Mouse (Mus musculus): ENCODE data around the gene Ptov1. TPM values are rescaled to one million over a fixed set of nuclear protein-coding genes. Genes with fewer than 3 reads are reported as not detected.

Ptov1 gene
- polyA plus RNA-seq, 1 experiment from 2014 or later, result 459 TPM

GRCm38 (mm10) chr7:44818751-44819235, 50.8 kb downstream of the Ptov1 start:
- Histone ChIP-seq H3K4me1 (peaks cover 55% of the 10 kb centered on the region), H3K27me3 (replicated peaks) (no peaks in the 10 kb centered on the region), H3K27ac (replicated peaks) (0 out of 2 replicates have a peak overlapping the region, but pooled peaks have one; percentile 13), H3K4me2 (peak overlapping the region; percentile 63), H3K9ac (replicated peaks) (peak overlapping the region; percentile 4; the same call in 1 of the 2 replicates), H3K9me3 (replicated peaks) (no peaks in the 10 kb centered on the region), H3K4me3 (replicated peaks) (peak overlapping the region; percentile 99), H3K36me3 (no peaks in the 10 kb centered on the region)
- no peak for ATAC-seq (ENCODE audit: low FRiP score)
- WGBS, result 47% methylated on average over 6 of the region's 6 CpGs

GRCm38 (mm10) chr7:44818164-44818563, 51.4 kb downstream of the Ptov1 start:
- Histone ChIP-seq H3K9me3 (replicated peaks) (no peaks in the 10 kb centered on the region), H3K4me1 (peaks cover 52% of the 10 kb centered on the region), H3K4me2 (peak overlapping the region; percentile 63), H3K27ac (replicated peaks) (0 out of 2 replicates have a peak overlapping the region, but pooled peaks have one; percentile 13), H3K36me3 (no peaks in the 10 kb centered on the region), H3K9ac (replicated peaks) (peak overlapping the region; percentile 85), H3K4me3 (replicated peaks) (peak overlapping the region; percentile 99), H3K27me3 (replicated peaks) (no peaks in the 10 kb centered on the region)
- 31% methylated on average over 2 of the region's 2 CpGs for WGBS
- no peak for ATAC-seq (ENCODE audit: low FRiP score)

DNA sequence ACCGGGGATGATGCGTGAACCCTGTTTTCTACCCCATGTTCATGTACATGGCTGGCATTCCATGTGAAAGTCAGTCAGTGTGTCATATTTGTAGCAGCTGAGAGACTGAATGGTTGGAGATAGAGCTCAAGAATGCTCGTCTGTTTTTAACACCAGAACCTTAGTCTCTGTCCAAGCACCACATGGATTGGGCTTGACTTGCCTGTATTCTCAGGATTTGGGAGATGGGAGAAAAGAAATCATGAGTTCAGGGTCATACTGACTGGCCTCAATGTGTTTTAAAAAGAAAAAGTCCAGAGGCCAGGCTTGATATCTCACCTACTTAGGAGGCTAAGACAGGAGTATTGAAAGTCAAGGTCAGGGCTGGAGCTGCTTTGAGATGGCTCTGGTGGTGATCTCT, 52.1 kb downstream of the Ptov1 start:
- peak overlapping the region; percentile 99 for H3K4me3 ChIP-seq (replicated peaks)
- H3K36me3 ChIP-seq, result no peaks in the 10 kb centered on the region
- peaks cover 52% of the 10 kb centered on the region for H3K4me1 ChIP-seq
- H3K27me3 ChIP-seq (replicated peaks), result no peaks in the 10 kb centered on the region
- peak overlapping the region; percentile 95; the same call in 1 of the 2 replicates for H3K27ac ChIP-seq (replicated peaks)
- peak overlapping the region; percentile 85 for H3K9ac ChIP-seq (replicated peaks)
- WGBS, result 31% methylated on average over 3 of the region's 3 CpGs
- H3K9me3 ChIP-seq (replicated peaks), result no peaks in the 10 kb centered on the region
- no peak for ATAC-seq (ENCODE audit: low FRiP score)
- peak overlapping the region; percentile 63 for H3K4me2 ChIP-seq

DNA sequence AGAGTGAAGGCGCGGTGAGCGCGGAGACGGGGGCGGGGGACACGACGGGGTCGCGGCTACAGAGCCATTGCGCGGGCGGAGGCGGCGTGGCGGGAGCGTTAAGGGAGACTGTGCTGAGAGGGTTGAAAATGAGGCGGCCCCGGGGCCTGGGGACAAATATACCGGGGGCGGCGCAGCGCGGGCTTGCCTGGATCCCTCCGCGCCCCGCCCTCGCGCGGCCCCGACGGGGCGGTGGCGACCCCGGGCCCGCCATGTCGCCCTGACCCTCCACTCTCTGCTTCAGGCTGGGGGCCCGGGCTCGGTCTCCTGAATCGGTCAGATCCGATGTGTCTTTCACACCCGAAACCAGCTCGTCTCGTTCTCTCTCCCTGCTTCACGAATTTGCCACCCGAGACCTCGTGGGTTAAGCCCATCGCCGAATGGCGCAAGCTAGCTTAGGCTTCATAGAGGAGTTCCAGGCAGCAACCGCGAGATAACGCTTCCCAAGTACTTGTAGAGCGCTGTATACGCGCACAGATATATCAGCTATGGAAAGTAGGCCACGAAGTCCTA, 53.0 kb downstream of the Ptov1 start, which contains the start of gene Atf5:
TSS of gene Atf5 (minus strand) at position 189 of the 552 bp plus-strand sequence.
- no peaks in the 10 kb centered on the region for H3K9me3 ChIP-seq (replicated peaks)
- H3K9ac ChIP-seq (replicated peaks), result peak within 1 kb of the TSS; percentile 85
- peak; percentile 57 for ATAC-seq (ENCODE audit: low FRiP score)
- no peaks in the 10 kb centered on the region for H3K36me3 ChIP-seq
- under 1% methylated on average over 55 of the region's 57 CpGs for WGBS
- no peaks in the 10 kb centered on the region for H3K27me3 ChIP-seq (replicated peaks)
- H3K4me3 ChIP-seq (replicated peaks), result peak within 1 kb of the TSS; percentile 99
- peak within 1 kb of the TSS; percentile 95 for H3K27ac ChIP-seq (replicated peaks)
- H3K4me1 ChIP-seq, result peaks cover 50% of the 10 kb centered on the region
- peak within 1 kb of the TSS; percentile 63 for H3K4me2 ChIP-seq

- H3K4me3 ChIP-seq (replicated peaks), result peak within 1 kb of the TSS; percentile 99
- H3K4me1 ChIP-seq, result peaks cover 48% of the 10 kb centered on the region
- H3K27me3 ChIP-seq (replicated peaks), result no peaks in the 10 kb centered on the region
- H3K9me3 ChIP-seq (replicated peaks), result no peaks in the 10 kb centered on the region
- peak within 1 kb of the TSS; percentile 95 for H3K27ac ChIP-seq (replicated peaks)
- under 1% methylated on average over 52 of the region's 62 CpGs for WGBS
- peak; percentile 93 for ATAC-seq (ENCODE audit: low FRiP score)
- peak within 1 kb of the TSS; percentile 63 for H3K4me2 ChIP-seq
- no peaks in the 10 kb centered on the region for H3K36me3 ChIP-seq
- peak within 1 kb of the TSS; percentile 85 for H3K9ac ChIP-seq (replicated peaks)
These were observed 53.7 kb downstream of the Ptov1 start, which contains the start of the genes Nup62 and Il4i1 for GRCm38 (mm10) chr7:44815721-44816469. Nup62 (plus strand) TSS chr7:44816088. Il4i1 (plus strand) TSS chr7:44816387.

GRCm38 (mm10) chr7:44814952-44815553, 54.5 kb downstream of the Ptov1 start:
- Histone ChIP-seq H3K9ac (replicated peaks) (peak overlapping the region; percentile 85; the same call in 1 of the 2 replicates), H3K4me1 (peaks cover 42% of the 10 kb centered on the region), H3K4me3 (replicated peaks) (peak overlapping the region; percentile 99), H3K27ac (replicated peaks) (peak overlapping the region; percentile 95), H3K4me2 (peak overlapping the region; percentile 63), H3K9me3 (replicated peaks) (no peaks in the 10 kb centered on the region), H3K27me3 (replicated peaks) (no peaks in the 10 kb centered on the region), H3K36me3 (no peaks in the 10 kb centered on the region)
- WGBS, result 26% methylated on average over 14 of the region's 14 CpGs
- no peak; the same call in 1 of the 2 replicates for ATAC-seq (ENCODE audit: low FRiP score)

- Histone ChIP-seq H3K4me1 (peaks cover 36% of the 10 kb centered on the region), H3K27me3 (replicated peaks) (no peaks in the 10 kb centered on the region), H3K4me2 (no peak overlapping the region), H3K9ac (replicated peaks) (no peak overlapping the region), H3K36me3 (no peaks in the 10 kb centered on the region), H3K4me3 (replicated peaks) (no peak overlapping the region), H3K9me3 (replicated peaks) (no peaks in the 10 kb centered on the region), H3K27ac (replicated peaks) (no peak overlapping the region)
- ATAC-seq (ENCODE audit: low FRiP score), result no peak
- 93% methylated on average over 4 of the region's 4 CpGs for WGBS
These were observed 55.2 kb downstream of the Ptov1 start for GRCm38 (mm10) chr7:44814423-44814822.

GRCm38 (mm10) chr7:44813985-44814384, 55.6 kb downstream of the Ptov1 start:
- 91% methylated on average over 3 of the region's 3 CpGs for WGBS
- Histone ChIP-seq H3K27ac (replicated peaks) (no peak overlapping the region), H3K9ac (replicated peaks) (no peak overlapping the region), H3K9me3 (replicated peaks) (no peaks in the 10 kb centered on the region), H3K27me3 (replicated peaks) (no peaks in the 10 kb centered on the region), H3K4me3 (replicated peaks) (no peak overlapping the region), H3K4me2 (no peak overlapping the region), H3K36me3 (no peaks in the 10 kb centered on the region), H3K4me1 (peaks cover 31% of the 10 kb centered on the region)
- no peak for ATAC-seq (ENCODE audit: low FRiP score)

MicroRNAs within 50 kb of the gene (microRNA counts, 519-probe panel; counts per million panel counts)
- microRNA mmu-miR-707, result not detected

Small RNAs within 50 kb of the gene (microRNA-seq; reads per million reads assigned to microRNA genes)
- gene Mir707, result not detected

Other genes with a start within 250 kb of the Ptov1 start
- gene Myh14, start 198.9 kb downstream of the Ptov1 start, polyA plus RNA-seq (2015; fragmentation: Nextera tagmentation; extraction: Ambion mirVana), result 4.8 and 6.0 TPM in 2 replicates
- not detected in 2 replicates for gene Izumo2, start 161.0 kb downstream of the Ptov1 start, polyA plus RNA-seq (2015; fragmentation: Nextera tagmentation; extraction: Ambion mirVana)
- gene Vrk3, start 121.4 kb downstream of the Ptov1 start, polyA plus RNA-seq (2015; fragmentation: Nextera tagmentation; extraction: Ambion mirVana), result 28.9 and 29.7 TPM in 2 replicates
- 1.1 and 1.4 TPM in 2 replicates for gene Zfp473, start 118.7 kb downstream of the Ptov1 start, polyA plus RNA-seq (2015; fragmentation: Nextera tagmentation; extraction: Ambion mirVana)
- 40.7 and 58.0 TPM in 2 replicates for gene Nup62, start 53.7 kb downstream of the Ptov1 start, polyA plus RNA-seq (2015; fragmentation: Nextera tagmentation; extraction: Ambion mirVana)
- 0.78 and 4.7 TPM in 2 replicates for gene Il4i1, start 53.4 kb downstream of the Ptov1 start, polyA plus RNA-seq (2015; fragmentation: Nextera tagmentation; extraction: Ambion mirVana)
- 3.6 and 4.1 TPM in 2 replicates for gene Atf5, start 53.1 kb downstream of the Ptov1 start, polyA plus RNA-seq (2015; fragmentation: Nextera tagmentation; extraction: Ambion mirVana)
- gene Akt1s1, start 20.8 kb downstream of the Ptov1 start, polyA plus RNA-seq (2015; fragmentation: Nextera tagmentation; extraction: Ambion mirVana), result 89.9 and 92.0 TPM in 2 replicates
- gene Tbc1d17, start 20.7 kb downstream of the Ptov1 start, polyA plus RNA-seq (2015; fragmentation: Nextera tagmentation; extraction: Ambion mirVana), result 105 and 110 TPM in 2 replicates
- 29.2 and 29.6 TPM in 2 replicates for gene Pnkp, start 12.6 kb downstream of the Ptov1 start, polyA plus RNA-seq (2015; fragmentation: Nextera tagmentation; extraction: Ambion mirVana)
- 136 and 141 TPM in 2 replicates for gene Med25, start 22.9 kb upstream of the Ptov1 start, polyA plus RNA-seq (2015; fragmentation: Nextera tagmentation; extraction: Ambion mirVana)
- gene Fuz, start 26.3 kb upstream of the Ptov1 start, polyA plus RNA-seq (2015; fragmentation: Nextera tagmentation; extraction: Ambion mirVana), result 15.1 and 15.8 TPM in 2 replicates
- gene Ap2a1, start 59.7 kb upstream of the Ptov1 start, polyA plus RNA-seq (2015; fragmentation: Nextera tagmentation; extraction: Ambion mirVana), result 122 and 126 TPM in 2 replicates
- 0.14 and 0.24 TPM in 2 replicates for gene Tsks, start 73.4 kb upstream of the Ptov1 start, polyA plus RNA-seq (2015; fragmentation: Nextera tagmentation; extraction: Ambion mirVana)
- 55.5 and 59.0 TPM in 2 replicates for gene Cpt1c, start 105.1 kb upstream of the Ptov1 start, polyA plus RNA-seq (2015; fragmentation: Nextera tagmentation; extraction: Ambion mirVana)
- gene Prmt1, start 116.8 kb upstream of the Ptov1 start, polyA plus RNA-seq (2015; fragmentation: Nextera tagmentation; extraction: Ambion mirVana), result 605 and 615 TPM in 2 replicates
- 56.8 and 70.2 TPM in 2 replicates for gene Irf3, start 127.9 kb upstream of the Ptov1 start, polyA plus RNA-seq (2015; fragmentation: Nextera tagmentation; extraction: Ambion mirVana)
- 9.8 and 19.8 TPM in 2 replicates for gene Bcl2l12, start 128.9 kb upstream of the Ptov1 start, polyA plus RNA-seq (2015; fragmentation: Nextera tagmentation; extraction: Ambion mirVana)
- gene Scaf1, start 146.6 kb upstream of the Ptov1 start, polyA plus RNA-seq (2015; fragmentation: Nextera tagmentation; extraction: Ambion mirVana), result 43.3 and 46.1 TPM in 2 replicates
- gene Rras, start 148.2 kb upstream of the Ptov1 start, polyA plus RNA-seq (2015; fragmentation: Nextera tagmentation; extraction: Ambion mirVana), result 14.2 and 24.2 TPM in 2 replicates
- gene Prr12, start 183.1 kb upstream of the Ptov1 start, polyA plus RNA-seq (2015; fragmentation: Nextera tagmentation; extraction: Ambion mirVana), result 11.4 and 12.3 TPM in 2 replicates
- 65.8 and 66.5 TPM in 2 replicates for gene Nosip, start 192.6 kb upstream of the Ptov1 start, polyA plus RNA-seq (2015; fragmentation: Nextera tagmentation; extraction: Ambion mirVana)
- 16.5 and 18.1 TPM in 2 replicates for gene Prrg2, start 192.9 kb upstream of the Ptov1 start, polyA plus RNA-seq (2015; fragmentation: Nextera tagmentation; extraction: Ambion mirVana)
- 112 and 118 TPM in 2 replicates for gene Rcn3, start 222.4 kb upstream of the Ptov1 start, polyA plus RNA-seq (2015; fragmentation: Nextera tagmentation; extraction: Ambion mirVana)
- 33.8 and 42.7 TPM in 2 replicates for gene Fcgrt, start 234.1 kb upstream of the Ptov1 start, polyA plus RNA-seq (2015; fragmentation: Nextera tagmentation; extraction: Ambion mirVana)

Measured in neural tube, embryonic 15.5 days (tissue).